Mouse (Mus musculus) kidney, adult 2 months (tissue): Measurements from ENCODE around the gene Khdc4. TPM values are rescaled to one million over a fixed set of nuclear protein-coding genes. Genes with fewer than 3 reads are reported as not detected.

Experiments
- DNase-seq: peaks from one replicate; pipeline ENCODE4 v3.0.0; 2021
- H3K27ac ChIP-seq: fragments of 200-500 bp; 2 replicates; pipeline ENCODE4 v1.5.1; 2012; ENCODE audit warnings: low read depth, low read length, control low read depth, inconsistent platforms; ENCODE audit not compliant: insufficient read depth
- H3K27me3 ChIP-seq: fragments of 200-500 bp; replicated peaks from 2 replicates; pipeline ENCODE4 v1.6.1; 2012; ENCODE audit warnings: mild to moderate bottlenecking, moderate library complexity, low read length, inconsistent platforms; ENCODE audit not compliant: control insufficient read depth, insufficient read depth
- H3K36me3 ChIP-seq: fragments of 200-500 bp; 2 replicates; pipeline ENCODE4 v1.6.1; 2012; ENCODE audit warnings: mild to moderate bottlenecking, moderate library complexity, low read length, inconsistent platforms; ENCODE audit not compliant: control insufficient read depth, insufficient read depth
- H3K4me1 ChIP-seq: fragments of 200-500 bp; 2 replicates; pipeline ENCODE4 v1.6.1; 2011; ENCODE audit warnings: low read length; ENCODE audit not compliant: control insufficient read depth, insufficient read depth
- H3K4me3 ChIP-seq: fragments of 200-500 bp; 2 replicates; pipeline ENCODE4 v1.5.1; 2011; ENCODE audit warnings: mild to moderate bottlenecking, low read depth, low read length, control low read depth; ENCODE audit not compliant: insufficient read depth
- CTCF ChIP-seq: fragments of 200-500 bp; conservative IDR thresholded peaks from 2 replicates; pipeline ENCODE4 v1.5.1; 2011; ENCODE audit warnings: low read depth, mild to moderate bottlenecking, control low read depth, low read length, moderate library complexity, mixed read lengths; ENCODE audit not compliant: insufficient read depth, insufficient read length
- POLR2A ChIP-seq: fragments of 200-500 bp; IDR thresholded peaks from one replicate; pipeline ENCODE4 v1.6.1; 2011; ENCODE audit warnings: low read depth, low read length, control low read depth
- WGBS: fragments of 180-500 bp; shearing (Covaris S2); methylation state at CpG from one replicate; pipeline ENCODE4 v1.1.7; 2018; 5-methylcytosine and 5-hydroxymethylcytosine counted together
- polyA plus RNA-seq: library from polyadenylated mRNA; depleted of rRNA; stranded (reverse); fragments of >200 nt; gene quantifications from 2 replicates; pipeline ENCODE4 v1.2.3, GENCODE M21; 2012

The Khdc4 gene
- polyA plus RNA-seq, 1 experiment = 41.2 TPM

DNA sequence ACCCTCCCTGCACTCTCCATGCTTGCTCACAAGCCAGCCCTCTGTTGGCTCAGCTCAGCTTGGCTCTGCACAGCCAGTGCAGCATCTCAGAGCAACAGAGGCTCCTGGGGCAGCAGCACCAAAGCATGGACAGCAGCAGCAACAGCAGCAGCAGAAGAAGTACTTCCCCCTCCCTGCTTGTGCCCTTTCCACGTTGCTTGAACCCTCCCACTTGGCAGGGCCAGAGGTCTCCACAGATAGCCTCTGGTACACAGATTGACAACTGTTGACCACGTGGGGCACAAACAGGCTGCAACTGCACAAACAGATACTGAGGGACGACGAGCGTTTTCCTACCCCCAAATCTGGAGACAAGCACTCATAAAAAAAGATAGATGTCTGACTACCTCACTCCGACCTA, 25.8 kb upstream of the Khdc4 start:
- Histone ChIP-seq H3K27me3 (no peaks in the 10 kb centered on the region), H3K27ac (no peak overlapping the region), H3K4me3 (no peak overlapping the region), H3K36me3 (no peaks in the 10 kb centered on the region), H3K4me1 (no peaks in the 10 kb centered on the region)
- TF ChIP-seq POLR2A = no peak
- TF ChIP-seq CTCF = no peak
- WGBS = 21% methylated on average over 6 of the region's 6 CpGs
- no peak for DNase-seq

DNA sequence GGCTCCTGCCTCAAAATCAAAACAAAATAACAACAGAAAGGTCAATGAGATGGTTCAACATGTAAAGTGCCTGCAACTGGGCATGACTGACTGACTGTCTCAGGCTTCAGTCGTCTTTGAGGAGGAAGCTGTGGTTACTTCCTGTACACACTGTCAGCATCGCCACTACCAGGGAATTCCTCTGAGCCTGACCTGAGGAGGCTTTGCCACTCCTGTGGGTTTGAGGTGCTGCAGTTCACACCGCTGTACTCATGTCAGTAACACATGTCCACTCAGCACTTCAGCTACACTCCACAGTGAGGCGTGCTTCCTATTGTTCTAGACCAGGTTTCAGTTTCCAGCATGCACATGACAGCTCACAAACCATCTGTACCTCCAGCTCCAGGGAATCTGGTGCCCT, 21.5 kb upstream of the Khdc4 start:
- no peaks in the 10 kb centered on the region for H3K27me3 ChIP-seq
- H3K4me1 ChIP-seq = no peaks in the 10 kb centered on the region
- no peak overlapping the region for H3K4me3 ChIP-seq
- TF ChIP-seq CTCF (0 out of 2 replicates have a peak, but pooled peaks have one; percentile 3), POLR2A (no peak)
- 58% methylated on average over 4 of the region's 4 CpGs for WGBS
- no peak overlapping the region for H3K27ac ChIP-seq
- DNase-seq = no peak
- H3K36me3 ChIP-seq = no peaks in the 10 kb centered on the region

DNA sequence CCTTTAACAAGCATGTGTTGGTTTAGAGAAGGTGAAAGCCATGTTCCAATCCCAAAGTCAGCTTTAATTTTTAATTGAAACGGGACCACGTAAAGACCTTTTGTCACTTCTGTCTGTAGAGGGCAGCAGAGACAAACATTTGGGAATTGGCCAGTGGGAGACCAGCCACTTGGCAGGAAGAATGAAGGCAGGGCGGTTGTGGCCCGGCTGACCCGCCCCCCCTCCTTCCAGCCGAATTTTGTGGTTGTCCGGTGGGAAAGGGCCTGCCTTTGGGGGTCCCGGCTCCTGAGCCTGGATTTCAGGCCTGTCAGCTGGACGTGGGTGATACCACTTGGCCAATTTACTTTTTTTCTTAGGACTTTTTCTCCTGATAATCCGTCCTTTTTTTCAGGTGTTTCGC, 8.2 kb upstream of the Khdc4 start:
- H3K36me3 ChIP-seq = no peaks in the 10 kb centered on the region
- peak; percentile 86 for DNase-seq
- no peaks in the 10 kb centered on the region for H3K27me3 ChIP-seq
- TF ChIP-seq CTCF (peak; percentile 81), POLR2A (no peak)
- no peak overlapping the region for H3K27ac ChIP-seq
- peak overlapping the region; percentile 46 for H3K4me3 ChIP-seq
- WGBS = 2% methylated on average over 11 of the region's 11 CpGs
- peaks cover 3% of the 10 kb centered on the region; the same call in 1 of the 2 replicates for H3K4me1 ChIP-seq

DNA sequence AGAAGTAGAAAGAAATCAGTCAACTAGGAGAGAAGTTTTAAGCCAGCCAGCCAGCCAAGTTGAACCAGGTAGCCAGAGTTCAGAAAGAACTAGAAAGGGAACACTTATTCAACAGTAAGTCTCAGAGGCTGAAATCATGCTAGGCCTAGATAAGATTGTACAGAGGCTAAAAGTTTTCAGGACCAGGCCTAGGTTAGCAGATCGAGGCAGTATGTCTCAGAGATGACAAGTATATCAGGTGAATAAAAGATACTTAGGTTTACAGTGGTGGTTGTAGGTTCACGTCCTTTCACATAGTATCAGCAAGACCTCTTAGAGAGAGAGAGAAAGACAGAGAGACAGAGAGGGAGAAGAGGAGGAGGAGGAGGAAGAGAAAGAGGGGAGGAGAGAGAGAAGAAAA, 1.8 kb upstream of the Khdc4 start:
- TF ChIP-seq POLR2A (no peak), CTCF (no peak)
- Histone ChIP-seq H3K4me3 (no peak overlapping the region), H3K27me3 (no peaks in the 10 kb centered on the region), H3K36me3 (no peaks in the 10 kb centered on the region; the same call in 1 of the 2 replicates), H3K4me1 (peaks cover 7% of the 10 kb centered on the region; the same call in 1 of the 2 replicates), H3K27ac (peak overlapping the region; percentile 92)
- no peak for DNase-seq
- 70% methylated on average over 2 of the region's 2 CpGs for WGBS

DNA sequence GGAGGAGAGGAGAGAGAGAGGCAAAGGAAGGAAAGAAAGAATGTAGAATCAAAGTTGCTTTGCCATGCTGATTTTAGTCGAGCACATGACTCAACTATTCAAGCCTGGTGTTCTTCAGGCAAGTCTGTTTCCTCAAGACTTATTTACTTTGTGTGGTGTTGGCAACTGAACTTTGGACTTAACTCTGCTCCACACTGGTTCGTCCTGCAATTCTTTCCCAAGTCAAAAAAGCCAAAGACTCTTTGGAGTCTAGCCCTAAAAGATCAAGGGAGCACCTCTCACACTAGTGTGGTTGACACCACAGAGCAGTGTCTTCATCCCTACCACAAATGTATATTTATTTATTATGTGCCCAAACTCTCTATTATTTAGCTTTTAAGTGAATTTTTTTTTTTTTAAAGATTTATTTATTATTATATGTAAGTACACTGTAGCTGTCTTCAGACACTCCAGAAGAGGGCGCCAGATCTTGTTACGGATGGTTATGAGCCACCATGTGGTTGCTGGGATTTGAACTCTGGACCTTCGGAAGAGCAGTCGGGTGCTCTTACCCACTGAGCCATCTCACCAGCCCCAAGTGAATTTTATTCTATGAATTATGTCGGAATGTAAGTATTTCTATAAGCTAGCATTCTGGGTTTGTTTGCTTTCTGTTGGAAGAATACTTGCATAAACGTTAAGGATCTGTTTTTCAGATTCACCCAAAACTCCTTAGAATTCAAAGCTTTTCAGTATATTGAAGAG, 1.2 kb upstream of the Khdc4 start:
- no peak for TF ChIP-seq POLR2A
- TF ChIP-seq CTCF = no peak
- no peaks in the 10 kb centered on the region for H3K27me3 ChIP-seq
- H3K4me3 ChIP-seq = no peak overlapping the region; the same call in 1 of the 2 replicates
- H3K36me3 ChIP-seq = peaks cover 1% of the 10 kb centered on the region; the same call in 1 of the 2 replicates
- H3K27ac ChIP-seq = peak overlapping the region; percentile 92
- H3K4me1 ChIP-seq = peaks cover 7% of the 10 kb centered on the region; the same call in 1 of the 2 replicates
- WGBS = 28% methylated on average over 8 of the region's 8 CpGs
- peak; percentile 72 for DNase-seq

DNA sequence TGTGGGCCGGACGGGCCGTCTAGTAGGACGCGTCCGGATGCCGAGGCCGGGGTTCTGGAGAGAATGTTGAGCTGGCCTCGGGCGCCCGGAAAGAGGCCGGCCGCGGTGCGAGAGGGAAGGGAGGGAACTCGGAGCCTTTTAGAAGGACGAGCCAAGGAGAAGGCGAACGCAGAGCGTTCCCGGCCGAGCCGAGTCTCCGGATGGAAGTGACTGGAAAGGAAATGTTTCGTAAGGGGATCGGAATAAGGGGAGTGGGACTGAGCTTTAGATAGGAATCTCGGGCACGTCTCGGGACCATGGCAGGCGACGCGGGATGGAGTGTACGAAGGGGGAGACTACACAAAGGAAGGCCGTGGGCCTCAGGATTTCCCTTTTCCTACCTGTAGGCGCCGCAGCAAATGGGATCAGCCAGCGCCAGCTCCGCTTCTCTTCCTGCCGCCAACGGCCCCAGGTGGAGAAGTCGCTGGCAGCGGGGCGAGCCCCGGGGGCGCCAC, 402 bp downstream of the Khdc4 start:
- TF ChIP-seq CTCF (no peak), POLR2A (peak; percentile 15)
- Histone ChIP-seq H3K36me3 (peaks cover 11% of the 10 kb centered on the region), H3K4me3 (peak overlapping the region; percentile 82), H3K4me1 (peaks cover 7% of the 10 kb centered on the region; the same call in 1 of the 2 replicates), H3K27ac (peak overlapping the region; percentile 95), H3K27me3 (no peaks in the 10 kb centered on the region)
- under 1% methylated on average over 45 of the region's 45 CpGs for WGBS
- DNase-seq = peak; percentile 65

DNA sequence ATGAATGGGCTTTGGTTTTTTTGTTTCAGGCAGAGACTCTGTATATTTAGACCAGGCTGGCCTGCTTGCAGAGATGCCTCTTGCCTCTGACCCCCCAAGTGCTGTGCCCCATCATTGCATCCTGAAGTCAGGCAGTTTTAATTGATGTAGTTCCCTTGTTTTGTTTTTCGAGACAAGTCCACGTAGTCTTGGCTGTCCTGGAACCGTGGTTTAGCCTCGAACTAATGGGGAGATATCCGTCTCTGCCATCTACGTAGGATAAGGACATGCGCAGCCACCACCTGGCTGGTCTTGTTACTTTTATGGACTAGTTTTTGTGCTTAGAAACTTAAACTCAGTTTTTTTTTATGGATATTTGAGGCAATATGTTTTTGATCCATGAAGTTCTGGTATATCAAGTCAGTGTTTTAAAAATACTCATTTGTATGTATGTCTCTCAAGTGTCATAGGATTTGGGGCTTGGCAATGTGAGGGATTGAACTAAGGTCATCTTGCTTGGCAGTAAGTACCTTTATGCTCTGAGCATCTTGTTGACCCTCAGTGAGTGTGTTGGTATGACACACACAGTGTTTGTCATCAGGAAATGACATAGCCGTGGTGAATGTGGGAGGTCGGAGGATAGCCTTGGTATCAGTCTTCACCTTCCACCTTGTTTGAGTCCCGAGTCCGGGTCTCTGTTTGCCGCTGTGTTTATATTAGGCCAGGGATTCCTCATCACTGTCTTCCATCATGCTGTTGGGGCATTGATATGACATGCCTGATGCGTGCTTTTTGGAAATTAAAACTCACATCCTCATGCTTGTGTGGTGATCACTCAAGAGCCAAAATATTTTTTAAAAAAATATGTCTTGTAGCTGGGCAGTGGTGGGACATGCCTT, 1.4 kb downstream of the Khdc4 start:
- peak overlapping the region; percentile 95; the same call in 1 of the 2 replicates for H3K27ac ChIP-seq
- peaks cover 7% of the 10 kb centered on the region; the same call in 1 of the 2 replicates for H3K4me1 ChIP-seq
- TF ChIP-seq POLR2A (no peak), CTCF (no peak)
- H3K27me3 ChIP-seq = no peaks in the 10 kb centered on the region
- peaks cover 13% of the 10 kb centered on the region for H3K36me3 ChIP-seq
- no peak for DNase-seq
- peak overlapping the region; percentile 82 for H3K4me3 ChIP-seq
- WGBS = 15% methylated on average over 13 of the region's 13 CpGs
